Mouse (Mus musculus): ENCODE data around the gene Fam126b. TPM values are rescaled to one million over a fixed set of nuclear protein-coding genes. Genes with fewer than 3 reads are reported as not detected.
"Not testable (repeated sequence)": the region's sequence is repeated elsewhere in the genome, so short reads cannot be mapped to it uniquely, and the experiment has no call there.

Fam126b gene
- polyA plus RNA-seq, 1 experiment: 1.7 TPM

DNA sequence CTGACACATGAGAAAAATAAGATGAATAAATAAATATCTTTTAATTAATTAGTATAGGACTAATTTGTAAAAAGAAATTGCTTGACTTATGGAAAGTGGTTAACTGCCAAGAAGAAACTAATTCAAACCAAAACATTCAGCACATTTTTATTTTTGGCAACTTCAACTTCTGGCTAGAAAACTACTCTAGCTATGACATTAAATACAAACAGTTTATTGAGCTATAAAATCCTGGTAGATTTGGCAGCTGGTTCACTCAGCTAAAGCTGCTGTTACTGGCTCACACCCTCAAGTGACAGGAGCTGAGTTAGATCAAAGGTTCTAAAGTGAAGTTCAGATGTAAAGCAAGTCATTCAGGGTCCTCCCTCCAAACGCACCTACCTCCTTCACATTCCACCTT lies 3.5 kb downstream of the Fam126b start:
- no peak for TF ChIP-seq GATA1 (IDR thresholded peaks at IDR 0.05; ENCODE audit: borderline replicate concordance, low read length)
- no peak for TF ChIP-seq FLI1 (IDR thresholded peaks at IDR 0.05; ENCODE audit: low read length)
- Histone ChIP-seq H3K4me3 (replicated peaks) (no peak overlapping the region), H3K4me1 (peaks cover 11% of the 10 kb centered on the region), H3K9me3 (no peaks in the 10 kb centered on the region), H3K27me3 (replicated peaks) (no peaks in the 10 kb centered on the region), H3K36me3 (replicated peaks; ENCODE audit: low read length) (no peaks in the 10 kb centered on the region)

DNA sequence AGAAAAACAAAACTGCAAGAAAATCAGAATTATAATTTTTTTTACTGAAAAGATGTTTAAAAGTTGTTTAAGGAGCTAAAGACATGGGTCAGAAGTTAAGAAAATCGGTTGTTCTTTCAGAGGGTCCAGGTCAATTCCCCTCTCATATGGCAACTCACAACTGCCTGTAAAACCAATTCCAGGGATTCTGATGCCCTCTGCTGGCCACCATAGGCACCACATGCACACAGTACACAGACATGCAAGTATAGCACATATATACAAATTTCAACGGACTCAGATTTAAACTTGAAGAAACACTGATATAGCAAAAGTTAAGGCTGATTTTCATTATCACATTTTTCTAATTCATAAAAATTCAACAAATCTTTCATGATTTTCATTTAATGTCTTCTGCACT lies 6.9 kb downstream of the Fam126b start:
- peaks cover 2% of the 10 kb centered on the region for H3K36me3 ChIP-seq (replicated peaks; ENCODE audit: low read length)

GRCm38 (mm10) chr1:58570437-58570836 lies 15.7 kb downstream of the Fam126b start:
- no peak overlapping the region for H3K4me3 ChIP-seq (replicated peaks)
- no peak for TF ChIP-seq GATA1 (IDR thresholded peaks at IDR 0.05; ENCODE audit: borderline replicate concordance, low read length)
- no peak for TF ChIP-seq FLI1 (IDR thresholded peaks at IDR 0.05; ENCODE audit: low read length)
- peaks cover 5% of the 10 kb centered on the region; the same call in 1 of the 2 replicates for H3K4me1 ChIP-seq
- H3K36me3 ChIP-seq (replicated peaks; ENCODE audit: low read length): no peaks in the 10 kb centered on the region
- H3K9me3 ChIP-seq: no peaks in the 10 kb centered on the region
- H3K27me3 ChIP-seq (replicated peaks): no peaks in the 10 kb centered on the region

More for the DNA sequence above, 6.9 kb downstream of the Fam126b start:
- Histone ChIP-seq H3K27me3 (replicated peaks) (no peaks in the 10 kb centered on the region), H3K4me3 (replicated peaks) (no peak overlapping the region), H3K4me1 (peaks cover 4% of the 10 kb centered on the region; the same call in 1 of the 2 replicates), H3K9me3 (no peaks in the 10 kb centered on the region)
- TF ChIP-seq GATA1 (IDR thresholded peaks at IDR 0.05; ENCODE audit: borderline replicate concordance, low read length) (no peak), FLI1 (IDR thresholded peaks at IDR 0.05; ENCODE audit: low read length) (no peak)

DNA sequence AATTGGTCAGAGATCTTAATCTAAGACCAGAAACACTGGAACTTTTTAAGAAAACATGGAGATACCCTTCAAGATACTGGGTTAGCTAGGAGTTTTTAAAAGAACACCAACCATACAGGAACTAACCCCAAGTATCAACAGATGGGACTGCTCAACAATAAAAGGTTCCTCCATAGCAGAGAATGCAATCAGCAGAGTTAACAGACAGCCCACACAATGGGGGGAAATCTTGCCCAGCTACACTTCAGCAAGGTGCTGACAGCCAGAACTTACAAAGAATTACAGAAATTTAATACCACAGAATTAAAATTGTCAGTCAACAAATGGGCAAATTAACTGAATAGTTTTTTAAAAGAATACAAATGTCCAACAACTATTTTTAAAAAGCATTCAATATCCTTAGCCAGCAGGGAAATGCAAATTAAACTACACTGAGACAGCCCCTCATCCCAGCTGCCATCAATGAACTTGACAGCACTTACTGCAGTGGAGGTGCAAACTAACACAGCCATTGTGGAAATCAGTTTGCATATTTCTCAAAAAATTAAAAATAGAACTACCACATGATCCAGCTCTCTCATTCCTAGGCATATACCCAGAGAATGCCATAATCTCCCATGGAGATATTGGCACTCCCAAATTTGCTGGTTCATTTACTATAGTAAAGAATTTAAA lies 17.5 kb downstream of the Fam126b start:
- TF ChIP-seq GATA1 (IDR thresholded peaks at IDR 0.05; ENCODE audit: borderline replicate concordance, low read length) (no peak), FLI1 (IDR thresholded peaks at IDR 0.05; ENCODE audit: low read length) (no peak)
- Histone ChIP-seq H3K9me3 (no peaks in the 10 kb centered on the region), H3K36me3 (replicated peaks; ENCODE audit: low read length) (peaks cover 14% of the 10 kb centered on the region), H3K4me3 (replicated peaks) (no peak overlapping the region), H3K27me3 (replicated peaks) (no peaks in the 10 kb centered on the region), H3K4me1 (peaks cover 5% of the 10 kb centered on the region; the same call in 1 of the 2 replicates)

- no peaks in the 10 kb centered on the region for H3K9me3 ChIP-seq
- H3K4me1 ChIP-seq: peaks cover 5% of the 10 kb centered on the region; the same call in 1 of the 2 replicates
- TF ChIP-seq GATA1 (IDR thresholded peaks at IDR 0.05; ENCODE audit: borderline replicate concordance, low read length) (no peak), FLI1 (IDR thresholded peaks at IDR 0.05; ENCODE audit: low read length) (no peak)
- H3K4me3 ChIP-seq (replicated peaks): no peak overlapping the region
- H3K27me3 ChIP-seq (replicated peaks): no peaks in the 10 kb centered on the region
- peaks cover 25% of the 10 kb centered on the region for H3K36me3 ChIP-seq (replicated peaks; ENCODE audit: low read length)
Observed at GRCm38 (mm10) chr1:58566621-58567020, 19.5 kb downstream of the Fam126b start.

DNA sequence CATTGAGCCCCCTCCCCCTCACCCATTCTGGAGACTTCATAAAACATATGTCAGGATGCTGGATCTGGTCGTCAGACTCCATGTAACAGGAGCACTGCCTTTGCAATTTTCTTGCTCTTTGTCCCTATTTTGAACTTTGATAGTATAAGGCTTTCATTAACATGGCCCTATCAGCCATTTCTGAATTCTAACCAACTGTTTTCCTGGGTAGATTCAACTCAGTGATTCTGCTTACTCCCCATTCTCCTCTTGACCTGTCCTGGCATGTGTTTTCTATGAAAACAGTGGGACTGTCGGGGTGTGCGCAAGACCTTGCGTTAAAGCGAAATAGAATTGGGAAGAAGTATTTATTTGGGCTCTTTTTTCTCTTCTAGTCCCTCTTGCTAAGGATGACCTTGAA lies 21.1 kb downstream of the Fam126b start:
- H3K9me3 ChIP-seq: no peaks in the 10 kb centered on the region
- peaks cover 3% of the 10 kb centered on the region; the same call in 1 of the 2 replicates for H3K4me1 ChIP-seq
- TF ChIP-seq FLI1 (IDR thresholded peaks at IDR 0.05; ENCODE audit: low read length) (no peak), GATA1 (IDR thresholded peaks at IDR 0.05; ENCODE audit: borderline replicate concordance, low read length) (no peak)
- no peaks in the 10 kb centered on the region for H3K27me3 ChIP-seq (replicated peaks)
- H3K36me3 ChIP-seq (replicated peaks; ENCODE audit: low read length): peaks cover 31% of the 10 kb centered on the region
- H3K4me3 ChIP-seq (replicated peaks): no peak overlapping the region

GRCm38 (mm10) chr1:58562455-58562854 lies 23.7 kb downstream of the Fam126b start:
- Histone ChIP-seq H3K4me3 (replicated peaks) (no peak overlapping the region), H3K9me3 (no peaks in the 10 kb centered on the region), H3K36me3 (replicated peaks; ENCODE audit: low read length) (peaks cover 33% of the 10 kb centered on the region), H3K27me3 (replicated peaks) (no peaks in the 10 kb centered on the region), H3K4me1 (no peaks in the 10 kb centered on the region)
- TF ChIP-seq GATA1 (IDR thresholded peaks at IDR 0.05; ENCODE audit: borderline replicate concordance, low read length) (no peak), FLI1 (IDR thresholded peaks at IDR 0.05; ENCODE audit: low read length) (no peak)

GRCm38 (mm10) chr1:58560370-58560769 lies 25.8 kb downstream of the Fam126b start:
- H3K27me3 ChIP-seq (replicated peaks); H3K9me3 ChIP-seq; H3K4me1 ChIP-seq; H3K4me3 ChIP-seq (replicated peaks): not testable (repeated sequence)
- peaks cover 46% of the 10 kb centered on the region for H3K36me3 ChIP-seq (replicated peaks; ENCODE audit: low read length)

- Histone ChIP-seq H3K27me3 (replicated peaks) (no peaks in the 10 kb centered on the region), H3K4me3 (replicated peaks) (no peak overlapping the region), H3K36me3 (replicated peaks; ENCODE audit: low read length) (peaks cover 90% of the 10 kb centered on the region), H3K4me1 (no peaks in the 10 kb centered on the region), H3K9me3 (no peaks in the 10 kb centered on the region)
- TF ChIP-seq FLI1 (IDR thresholded peaks at IDR 0.05; ENCODE audit: low read length) (no peak), GATA1 (IDR thresholded peaks at IDR 0.05; ENCODE audit: borderline replicate concordance, low read length) (no peak)
Observed at GRCm38 (mm10) chr1:58541386-58541785, 44.7 kb downstream of the Fam126b start.

DNA sequence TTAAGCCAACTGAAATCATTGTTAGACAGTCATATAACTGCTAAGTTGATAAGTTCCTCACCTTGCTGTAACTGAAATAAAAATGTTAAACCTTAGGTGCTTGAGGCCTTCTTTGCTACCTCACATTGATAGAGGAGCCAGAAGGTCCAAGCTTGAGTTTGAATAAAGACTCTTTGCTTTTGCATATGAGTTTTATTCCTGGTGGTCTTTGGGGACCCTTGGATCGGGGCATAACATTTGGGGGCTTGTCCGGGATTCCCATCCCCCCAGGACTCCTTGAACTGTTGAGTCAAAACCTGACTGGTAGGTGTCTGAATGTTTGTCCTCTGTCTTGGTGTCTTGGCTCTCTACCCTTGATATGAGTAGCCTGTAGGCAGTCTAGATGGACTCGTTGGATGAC lies 78.9 kb downstream of the Fam126b start:
- H3K4me1 ChIP-seq: peaks cover 20% of the 10 kb centered on the region
- peaks cover 40% of the 10 kb centered on the region for H3K36me3 ChIP-seq (replicated peaks; ENCODE audit: low read length)
- no peaks in the 10 kb centered on the region for H3K27me3 ChIP-seq (replicated peaks)
- peak overlapping the region; percentile 5 for H3K4me3 ChIP-seq (replicated peaks)
- no peak for TF ChIP-seq GATA1 (IDR thresholded peaks at IDR 0.05; ENCODE audit: borderline replicate concordance, low read length)
- no peak for TF ChIP-seq FLI1 (IDR thresholded peaks at IDR 0.05; ENCODE audit: low read length)
- H3K9me3 ChIP-seq: peaks cover 55% of the 10 kb centered on the region

Measured in megakaryocyte, embryonic 14.5 days (primary cell).